Mouse (Mus musculus) stomach, embryonic 14.5 days (tissue): ENCODE results near the gene Sdk1. TPM values are rescaled to one million over a fixed set of nuclear protein-coding genes. Genes with fewer than 3 reads are reported as not detected.

Experiments used
- ATAC-seq: fragments of 200-750 bp; cut with Nextera tagmentation; 2 replicates; pipeline ENCODE4 v1.8.0; 2017; ENCODE audit warnings: low read depth, moderate TSS enrichment; ENCODE audit not compliant: insufficient number of reproducible peaks, insufficient read depth, low FRiP score
- H3K27ac ChIP-seq: fragments of 300-500 bp; sonication (generic); 2 replicates; pipeline ENCODE4 v1.5.1; 2014; ENCODE audit warnings: mild to moderate bottlenecking, low read length, moderate library complexity, mixed read lengths
- H3K27me3 ChIP-seq: fragments of 300-500 bp; sonication (generic); 2 replicates; pipeline ENCODE4 v1.6.1; 2014; ENCODE audit warnings: low read length, control low read depth, mixed read lengths; ENCODE audit not compliant: control insufficient read depth, insufficient read depth
- H3K36me3 ChIP-seq: fragments of 300-500 bp; sonication (generic); 2 replicates; pipeline ENCODE4 v1.6.1; 2014; ENCODE audit warnings: mild to moderate bottlenecking, control low read depth, low read length, moderate library complexity, mixed read lengths; ENCODE audit not compliant: control insufficient read depth, insufficient read depth
- H3K4me1 ChIP-seq: fragments of 300-500 bp; sonication (generic); 2 replicates; pipeline ENCODE4 v1.6.1; 2014; ENCODE audit warnings: low read length, control low read depth, mixed read lengths; ENCODE audit not compliant: control insufficient read depth, insufficient read depth
- H3K4me2 ChIP-seq: fragments of 300-500 bp; sonication (generic); replicated peaks from 2 replicates; pipeline ENCODE4 v1.6.1; 2014; ENCODE audit warnings: low read depth, low read length, control low read depth
- H3K4me3 ChIP-seq: fragments of 300-500 bp; sonication (generic); 2 replicates; pipeline ENCODE4 v1.5.1; 2014; ENCODE audit warnings: low read depth, low read length, control low read depth
- H3K9ac ChIP-seq: fragments of 300-500 bp; sonication (generic); replicated peaks from 2 replicates; pipeline ENCODE4 v1.6.1; 2014; ENCODE audit warnings: low read depth, mild to moderate bottlenecking, control low read depth, low read length, moderate library complexity, mixed read lengths
- H3K9me3 ChIP-seq: fragments of 300-500 bp; sonication (generic); 2 replicates; pipeline ENCODE4 v1.6.1; 2016; ENCODE audit warnings: low read depth, low read length, control low read depth; ENCODE audit not compliant: control insufficient read depth
- WGBS: fragments of 180-500 bp; shearing (Covaris S2); extraction: QIAGEN DNeasy Blood & Tissue Kit; methylation state at CpG from one replicate; pipeline ENCODE4 v1.1.7; 2014; 5-methylcytosine and 5-hydroxymethylcytosine counted together
- polyA plus RNA-seq: library from polyadenylated mRNA; unstranded; fragments of >200 nt; fragmentation: Nextera tagmentation; extraction: Ambion mirVana; gene quantifications from 2 replicates; pipeline ENCODE4 v1.2.1, GENCODE M21; 2014

Gene Sdk1
- polyA plus RNA-seq, 1 experiment from 2014 or later, result 5.6 TPM

DNA sequence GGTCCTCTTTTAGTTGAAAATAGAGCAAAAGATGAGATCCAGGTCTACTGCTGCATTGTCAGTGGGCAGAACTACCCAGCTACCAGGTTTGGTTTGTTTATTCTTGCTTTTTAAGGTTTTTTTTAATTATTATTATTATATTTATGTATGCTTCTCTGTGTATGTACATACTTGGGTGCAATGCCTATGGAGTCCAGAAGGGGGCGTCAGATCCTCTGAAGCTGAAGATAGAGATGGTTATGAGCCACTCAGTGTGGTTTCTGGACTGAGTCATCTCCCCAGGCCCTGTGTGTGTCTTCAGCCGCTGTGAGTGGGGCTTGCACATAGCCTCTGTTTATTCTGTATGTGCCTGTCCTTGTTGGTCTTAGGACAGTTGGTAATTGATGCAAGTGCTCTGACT lies 486.7 kb downstream of the Sdk1 start:
- Histone ChIP-seq H3K4me2 (no peak overlapping the region), H3K9me3 (no peaks in the 10 kb centered on the region), H3K27ac (no peak overlapping the region), H3K36me3 (no peaks in the 10 kb centered on the region), H3K4me3 (no peak overlapping the region), H3K27me3 (no peaks in the 10 kb centered on the region), H3K4me1 (no peaks in the 10 kb centered on the region), H3K9ac (no peak overlapping the region)
- WGBS, result 61% methylated on average over 2 of the region's 2 CpGs
- ATAC-seq, result no peak

DNA sequence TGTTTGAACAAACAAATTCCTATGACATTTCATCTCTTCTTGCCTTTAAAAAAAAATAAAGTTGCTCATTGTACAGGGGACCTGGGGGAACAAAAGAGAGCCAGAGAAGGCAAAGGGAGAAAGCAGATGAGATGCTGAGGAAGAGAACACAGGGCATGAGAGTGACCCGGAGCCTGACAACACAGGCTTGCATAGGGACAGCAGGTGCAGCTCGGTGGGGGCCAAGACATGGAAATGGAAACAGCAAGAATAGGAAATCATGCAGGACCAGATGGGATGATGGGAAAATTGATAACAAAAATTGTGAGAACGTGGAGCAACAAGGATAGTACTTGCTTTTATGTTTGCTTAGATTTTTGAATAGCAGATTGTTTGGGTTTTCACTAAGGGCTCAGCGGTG lies 488.7 kb downstream of the Sdk1 start:
- no peak for ATAC-seq
- Histone ChIP-seq H3K27me3 (no peaks in the 10 kb centered on the region), H3K27ac (no peak overlapping the region), H3K4me3 (no peak overlapping the region), H3K4me1 (no peaks in the 10 kb centered on the region), H3K36me3 (no peaks in the 10 kb centered on the region), H3K4me2 (no peak overlapping the region), H3K9me3 (no peaks in the 10 kb centered on the region), H3K9ac (no peak overlapping the region)
- WGBS, result 58% methylated on average over 4 of the region's 4 CpGs

DNA sequence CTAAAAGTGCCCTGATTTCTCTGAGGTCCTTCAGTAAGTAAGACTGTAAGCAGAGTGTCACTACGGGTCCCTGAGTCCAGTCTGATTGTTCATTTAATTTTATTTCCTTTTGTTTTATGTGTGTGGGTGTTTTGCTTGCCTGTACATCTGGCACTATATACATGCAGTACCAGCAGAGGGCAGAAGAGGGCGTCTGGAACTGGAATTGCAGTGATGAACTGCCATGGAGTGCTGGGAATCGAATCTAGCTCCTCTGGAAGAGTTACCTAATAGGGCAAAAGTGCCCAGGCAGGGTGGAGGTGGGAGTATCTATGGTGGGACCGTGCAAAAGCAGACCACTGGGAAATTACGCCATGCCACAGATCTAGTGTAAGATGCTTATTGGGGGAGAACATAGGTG lies 497.4 kb downstream of the Sdk1 start:
- Histone ChIP-seq H3K4me2 (no peak overlapping the region), H3K9ac (no peak overlapping the region), H3K27me3 (no peaks in the 10 kb centered on the region), H3K4me1 (no peaks in the 10 kb centered on the region), H3K4me3 (no peak overlapping the region), H3K36me3 (no peaks in the 10 kb centered on the region), H3K9me3 (peaks cover 4% of the 10 kb centered on the region; the same call in 1 of the 2 replicates), H3K27ac (no peak overlapping the region)
- 74% methylated on average over 5 of the region's 5 CpGs for WGBS
- ATAC-seq, result no peak

DNA sequence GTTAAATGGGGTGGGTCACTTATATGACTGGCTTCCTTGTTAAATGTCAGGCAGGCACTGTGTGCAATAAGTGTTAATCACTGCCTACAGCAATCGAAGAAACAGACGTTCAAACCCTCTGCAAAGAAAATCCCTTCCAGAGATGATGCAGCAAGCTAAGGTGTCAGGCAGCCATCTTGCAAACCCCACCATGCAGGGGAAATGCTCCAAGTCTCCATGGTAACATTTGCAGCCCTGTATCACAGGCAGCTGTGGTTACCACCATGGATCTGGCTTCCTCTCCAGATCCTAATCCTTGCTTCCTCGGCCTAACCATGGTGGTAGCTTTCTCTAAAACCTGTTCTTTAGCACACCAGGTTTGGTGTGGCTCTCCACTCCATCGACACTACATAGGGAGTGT lies 507.5 kb downstream of the Sdk1 start:
- Histone ChIP-seq H3K9ac (no peak overlapping the region), H3K36me3 (no peaks in the 10 kb centered on the region), H3K9me3 (no peaks in the 10 kb centered on the region), H3K4me1 (0 out of 2 replicates have a peak, but pooled peaks cover under 1% of the 10 kb centered on the region), H3K4me3 (no peak overlapping the region), H3K4me2 (no peak overlapping the region), H3K27ac (no peak overlapping the region), H3K27me3 (no peaks in the 10 kb centered on the region)
- no peak for ATAC-seq
- WGBS, result 91% methylated on average over 4 of the region's 4 CpGs

DNA sequence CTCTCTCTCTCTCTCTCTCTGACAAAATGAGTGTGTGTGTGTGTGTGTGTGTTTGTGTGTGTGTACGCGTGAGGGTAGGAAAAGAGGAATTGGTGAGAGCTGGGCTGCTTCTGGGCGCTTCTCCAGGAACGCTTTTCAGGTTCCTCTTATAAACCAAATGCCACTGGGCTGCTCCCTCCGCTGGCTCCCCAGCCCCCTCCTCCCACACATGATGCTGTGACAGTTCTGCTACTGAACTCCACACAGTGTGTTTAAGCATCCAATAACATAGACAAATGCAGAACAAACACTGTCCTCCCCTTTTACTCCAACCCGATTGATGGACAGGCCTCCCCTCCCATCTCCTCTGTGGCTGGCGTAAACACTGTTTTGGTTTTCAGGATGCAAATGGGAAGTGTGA lies 513.0 kb downstream of the Sdk1 start:
- no peak overlapping the region; the same call in 1 of the 2 replicates for H3K27ac ChIP-seq
- H3K27me3 ChIP-seq, result no peaks in the 10 kb centered on the region
- H3K36me3 ChIP-seq, result no peaks in the 10 kb centered on the region
- 31% methylated on average over 7 of the region's 7 CpGs for WGBS
- no peak for ATAC-seq
- no peak overlapping the region for H3K9ac ChIP-seq
- no peak overlapping the region for H3K4me2 ChIP-seq
- no peak overlapping the region for H3K4me3 ChIP-seq
- peaks cover 13% of the 10 kb centered on the region; the same call in 1 of the 2 replicates for H3K4me1 ChIP-seq
- no peaks in the 10 kb centered on the region for H3K9me3 ChIP-seq

DNA sequence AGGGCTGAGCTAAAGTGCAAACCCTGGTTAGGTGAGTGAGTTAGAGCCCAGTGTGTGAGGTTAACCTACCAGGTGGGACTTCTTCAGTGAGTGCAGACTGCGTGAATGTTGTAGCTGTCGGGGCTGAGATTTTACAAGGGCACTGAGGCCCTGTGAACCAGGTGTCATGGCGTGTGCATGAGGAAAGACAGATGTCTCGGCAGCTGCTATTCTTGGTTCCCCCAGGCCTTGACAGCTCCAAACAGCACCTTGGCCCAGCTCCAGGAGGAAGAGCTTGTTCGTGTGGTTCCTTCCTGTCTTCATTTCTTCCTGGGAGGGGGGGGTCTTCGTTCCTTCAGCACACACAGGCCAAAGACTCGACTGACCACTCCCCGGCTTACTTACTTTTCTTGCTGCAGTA lies 517.6 kb downstream of the Sdk1 start:
- no peaks in the 10 kb centered on the region for H3K36me3 ChIP-seq
- ATAC-seq, result peak; percentile 58; the same call in 1 of the 2 replicates
- H3K9me3 ChIP-seq, result no peaks in the 10 kb centered on the region
- H3K9ac ChIP-seq, result no peak overlapping the region
- H3K27me3 ChIP-seq, result no peaks in the 10 kb centered on the region
- no peak overlapping the region for H3K4me3 ChIP-seq
- no peak overlapping the region; the same call in 1 of the 2 replicates for H3K27ac ChIP-seq
- 24% methylated on average over 8 of the region's 8 CpGs for WGBS
- H3K4me2 ChIP-seq, result no peak overlapping the region
- H3K4me1 ChIP-seq, result peaks cover 12% of the 10 kb centered on the region; the same call in 1 of the 2 replicates

DNA sequence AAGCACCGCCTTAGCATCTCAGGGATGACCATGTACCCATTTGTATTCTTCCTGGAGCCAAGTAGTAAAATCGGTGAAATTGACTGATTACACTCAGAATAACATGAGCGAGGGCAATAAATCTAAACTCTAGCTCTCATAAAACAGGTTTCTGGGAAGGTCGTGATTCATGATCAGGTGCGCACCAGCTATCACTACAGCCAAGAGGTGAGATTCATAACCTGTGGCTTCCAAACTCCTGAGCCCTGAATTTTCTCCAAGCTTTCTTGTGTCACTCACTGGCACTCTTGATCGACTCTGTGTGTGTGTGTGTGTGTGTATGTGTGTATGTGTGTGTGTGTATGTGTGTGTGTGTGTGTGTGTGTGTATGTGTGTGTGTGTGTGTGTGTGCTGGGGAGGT lies 522.8 kb downstream of the Sdk1 start:
- Histone ChIP-seq H3K36me3 (no peaks in the 10 kb centered on the region), H3K27ac (no peak overlapping the region), H3K27me3 (no peaks in the 10 kb centered on the region), H3K9ac (no peak overlapping the region), H3K4me1 (0 out of 2 replicates have a peak, but pooled peaks cover 3% of the 10 kb centered on the region), H3K4me3 (no peak overlapping the region), H3K4me2 (no peak overlapping the region), H3K9me3 (peaks cover 5% of the 10 kb centered on the region; the same call in 1 of the 2 replicates)
- WGBS, result 86% methylated on average over 6 of the region's 6 CpGs
- ATAC-seq, result no peak

DNA sequence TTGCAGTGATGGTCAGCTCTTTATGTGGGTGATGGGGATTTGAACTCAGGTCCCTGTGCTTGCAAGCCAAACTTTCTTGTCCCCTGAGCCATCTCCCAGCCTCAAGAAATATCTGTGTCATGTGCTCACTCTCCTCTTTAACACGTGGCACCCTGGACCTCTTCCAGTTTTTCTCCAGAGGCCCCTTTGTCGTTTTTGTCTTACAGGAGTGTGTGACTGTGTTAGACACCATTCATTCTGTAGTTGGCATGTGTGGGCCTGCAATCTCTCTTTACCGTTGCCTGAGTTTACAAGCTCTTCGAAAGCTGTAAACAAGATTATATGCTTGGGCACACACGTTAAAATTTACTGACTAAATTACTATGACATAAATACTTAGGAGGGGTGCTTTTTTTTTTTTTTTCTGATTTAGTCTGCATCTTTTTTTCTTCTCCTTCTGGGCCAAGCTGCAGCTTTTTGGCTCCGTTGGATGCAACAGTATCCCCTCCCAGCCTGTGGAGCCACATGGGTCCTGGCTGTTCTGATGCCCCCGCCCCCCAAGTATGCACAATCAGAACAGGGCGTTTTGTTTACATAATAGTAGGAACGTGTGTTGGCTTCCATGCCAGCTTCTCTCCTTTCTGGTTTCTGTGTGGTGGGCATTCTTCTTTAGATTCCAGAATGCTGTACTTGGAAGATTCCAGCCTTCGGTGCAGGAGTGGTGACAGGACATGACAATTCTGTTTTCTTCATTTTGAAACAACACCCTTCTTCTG lies 527.6 kb downstream of the Sdk1 start:
- Histone ChIP-seq H3K4me2 (no peak overlapping the region), H3K27ac (no peak overlapping the region), H3K36me3 (no peaks in the 10 kb centered on the region), H3K27me3 (no peaks in the 10 kb centered on the region), H3K9me3 (peaks cover 10% of the 10 kb centered on the region; the same call in 1 of the 2 replicates), H3K4me3 (no peak overlapping the region), H3K4me1 (0 out of 2 replicates have a peak, but pooled peaks cover 3% of the 10 kb centered on the region), H3K9ac (no peak overlapping the region)
- 48% methylated on average over 10 of the region's 10 CpGs for WGBS
- no peak for ATAC-seq
